Mouse (Mus musculus) right cerebral cortex, postnatal 10 days (tissue): ENCODE data around the gene Hist1h2bh.
"Not testable (repeated sequence)": the region's sequence is repeated elsewhere in the genome, so short reads cannot be mapped to it uniquely, and the experiment has no call there.

ENCODE experiments used
- DNase-seq, 2 experiments: peaks; one replicate each; pipeline ENCODE4 v3.0.0; 2021; ENCODE audit warnings: low spot score in 2 of 2

Hist1h2bh gene

DNA sequence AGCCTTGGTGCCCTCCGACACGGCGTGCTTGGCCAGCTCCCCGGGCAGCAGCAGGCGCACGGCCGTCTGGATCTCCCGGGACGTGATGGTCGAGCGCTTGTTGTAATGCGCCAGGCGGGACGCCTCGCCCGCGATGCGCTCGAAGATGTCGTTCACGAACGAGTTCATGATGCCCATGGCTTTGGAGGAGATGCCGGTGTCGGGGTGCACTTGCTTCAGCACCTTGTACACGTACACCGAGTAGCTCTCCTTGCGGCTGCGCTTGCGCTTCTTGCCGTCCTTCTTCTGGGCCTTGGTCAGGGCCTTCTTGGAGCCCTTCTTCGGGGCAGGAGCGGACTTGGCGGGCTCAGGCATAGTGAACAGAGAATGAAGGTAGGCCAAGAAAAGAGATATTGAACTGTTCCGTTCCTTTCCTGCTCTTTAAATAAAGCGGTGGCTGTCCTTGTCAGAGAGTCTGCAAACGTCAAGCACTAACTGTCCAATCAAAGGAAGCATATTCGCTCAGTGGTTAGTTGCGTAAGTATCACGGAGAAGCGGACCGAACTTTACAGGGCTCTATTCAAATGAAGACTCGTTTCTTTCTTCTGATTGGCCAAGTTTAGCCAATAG lies at the start of gene Hist1h2bh:
Hist1h2bh (minus strand) TSS at position 394 of the 609 bp plus-strand sequence.
- DNase-seq = peak; percentile 80 to 93

DNA sequence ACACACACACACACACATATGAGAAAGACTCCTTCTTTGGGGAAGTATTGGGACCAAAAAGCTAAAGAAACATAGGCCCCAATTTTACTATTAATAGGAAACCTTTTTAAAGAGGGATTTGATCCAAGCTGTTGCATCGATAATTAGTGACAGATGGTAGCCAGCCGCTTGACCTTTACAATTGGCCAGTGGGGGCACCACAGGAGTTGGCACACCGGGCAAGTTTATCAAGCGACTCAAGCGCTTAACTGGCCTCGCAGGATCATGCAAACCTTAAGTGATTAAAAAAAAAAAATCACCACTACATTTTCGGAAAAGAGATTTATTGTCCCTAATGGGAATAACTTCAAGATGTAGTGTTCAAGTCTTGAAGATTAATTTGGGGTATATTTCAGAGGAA lies 49.4 kb upstream of the Hist1h2bh start:
- DNase-seq = no peak

DNA sequence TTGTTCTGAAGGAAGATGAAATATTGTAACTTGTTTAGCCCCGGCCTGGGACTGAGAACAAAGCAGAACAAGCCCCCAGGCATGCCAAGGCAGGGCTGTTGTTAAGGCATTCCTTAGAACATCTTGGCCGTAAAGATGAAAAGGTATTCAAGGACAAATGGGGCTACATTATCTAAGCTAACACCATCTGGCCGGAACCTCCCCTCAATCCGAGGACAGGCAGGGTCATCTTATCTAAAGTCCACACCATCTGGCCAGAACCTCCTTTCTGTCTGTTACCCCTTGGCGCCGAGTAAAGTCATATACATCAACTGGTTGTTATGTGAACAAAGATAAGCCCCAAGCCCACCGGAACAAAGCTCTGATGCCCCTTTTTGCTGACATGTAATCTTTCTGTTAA lies 48.7 kb upstream of the Hist1h2bh start:
- DNase-seq = not testable (repeated sequence)

DNA sequence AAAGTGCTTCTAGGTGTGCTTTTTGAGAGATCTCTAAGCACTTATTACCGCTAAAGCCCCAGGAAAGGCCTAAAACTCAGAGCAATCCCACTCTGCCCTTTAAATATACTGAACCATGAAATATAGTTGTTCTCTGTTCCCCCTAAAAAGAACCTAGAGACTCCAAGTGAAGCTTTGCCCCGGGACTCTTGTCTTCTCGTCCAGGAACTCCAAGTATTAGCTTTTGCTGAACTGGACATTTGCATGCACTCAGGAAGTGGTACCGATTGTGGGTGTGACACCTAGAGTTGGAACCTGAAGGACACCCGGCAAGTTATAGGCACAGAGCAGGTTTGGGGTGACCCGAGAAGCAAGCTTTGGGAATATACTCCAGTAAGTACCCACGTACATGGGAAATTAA lies 48.0 kb upstream of the Hist1h2bh start:
- no peak for DNase-seq

DNA sequence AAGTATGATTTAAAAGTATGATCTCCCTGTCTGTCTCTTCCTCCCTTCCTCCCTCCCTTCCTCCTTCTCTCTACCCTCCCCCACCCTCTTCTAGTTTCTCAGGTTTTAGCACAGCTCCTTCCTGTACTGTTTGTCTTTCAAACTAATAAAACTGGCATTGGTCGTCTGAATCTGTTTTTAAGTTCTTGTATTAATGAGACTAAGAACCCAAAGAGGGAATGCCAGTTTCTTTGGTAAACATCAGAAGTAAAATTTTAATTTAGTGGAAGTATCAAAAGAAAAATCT lies 43.7 kb upstream of the Hist1h2bh start:
- DNase-seq = no peak

DNA sequence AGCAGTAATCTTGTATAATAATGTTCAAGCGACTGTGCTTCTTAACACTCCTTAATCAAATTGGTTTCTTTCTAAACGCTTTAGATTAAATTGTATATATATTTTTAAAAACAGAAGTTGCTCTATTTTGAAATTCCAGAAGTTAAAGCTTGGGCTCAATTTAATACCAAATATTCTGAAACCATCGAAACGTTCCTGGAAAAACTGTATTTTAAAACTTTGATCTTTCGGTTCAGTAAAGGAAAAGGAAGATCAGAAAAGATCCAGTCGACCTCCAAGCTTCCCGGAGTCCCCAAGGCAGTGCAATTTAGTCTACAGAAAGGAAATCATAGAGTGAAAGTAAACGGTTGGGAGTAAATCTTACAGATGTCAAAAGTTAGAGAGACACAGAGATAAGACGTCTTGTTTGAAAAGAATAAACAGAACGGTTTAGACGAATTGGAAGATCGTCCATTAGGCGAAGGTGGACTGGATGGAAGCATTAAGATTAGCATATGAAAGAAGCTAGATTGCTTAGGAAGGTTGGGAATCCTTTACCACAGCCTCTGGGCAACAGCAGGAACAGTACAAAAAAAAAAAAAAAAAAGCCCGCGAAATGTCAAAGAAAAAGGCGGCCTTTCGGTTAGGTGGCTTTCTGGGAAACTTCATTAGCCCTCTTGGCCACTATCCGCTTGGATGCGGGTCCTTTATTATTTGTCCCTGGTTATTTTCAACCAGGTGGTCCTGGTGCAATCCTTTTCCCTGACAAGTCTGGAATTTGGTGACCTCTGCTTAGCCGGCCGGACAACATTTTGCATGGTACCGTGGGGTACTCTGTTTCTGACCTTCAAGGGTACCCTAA lies 43.1 kb upstream of the Hist1h2bh start:
- no peak for DNase-seq

DNA sequence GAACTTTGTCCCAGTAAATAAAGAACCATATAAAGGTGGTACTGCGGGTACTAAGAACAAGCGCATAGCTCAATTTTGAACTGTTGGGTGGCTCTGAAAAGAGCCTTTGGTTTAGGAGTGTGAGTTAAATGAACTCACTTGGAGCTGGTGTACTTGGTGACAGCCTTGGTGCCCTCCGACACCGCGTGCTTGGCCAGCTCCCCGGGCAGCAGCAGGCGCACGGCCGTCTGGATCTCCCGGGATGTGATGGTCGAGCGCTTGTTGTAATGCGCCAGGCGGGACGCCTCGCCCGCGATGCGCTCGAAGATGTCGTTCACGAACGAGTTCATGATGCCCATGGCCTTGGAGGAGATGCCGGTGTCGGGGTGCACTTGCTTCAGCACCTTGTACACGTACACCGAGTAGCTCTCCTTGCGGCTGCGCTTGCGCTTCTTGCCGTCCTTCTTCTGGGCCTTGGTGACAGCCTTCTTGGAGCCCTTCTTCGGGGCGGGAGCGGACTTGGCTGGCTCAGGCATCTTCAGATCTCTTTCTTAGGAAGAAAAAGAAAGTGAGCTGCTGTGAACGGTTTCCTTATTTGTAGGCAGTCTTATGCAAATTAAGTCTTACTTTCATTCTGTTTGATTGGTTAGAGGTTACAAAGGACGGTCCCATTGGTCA lies 42.4 kb upstream of the Hist1h2bh start:
- peak; percentile 80 to 84 for DNase-seq

DNA sequence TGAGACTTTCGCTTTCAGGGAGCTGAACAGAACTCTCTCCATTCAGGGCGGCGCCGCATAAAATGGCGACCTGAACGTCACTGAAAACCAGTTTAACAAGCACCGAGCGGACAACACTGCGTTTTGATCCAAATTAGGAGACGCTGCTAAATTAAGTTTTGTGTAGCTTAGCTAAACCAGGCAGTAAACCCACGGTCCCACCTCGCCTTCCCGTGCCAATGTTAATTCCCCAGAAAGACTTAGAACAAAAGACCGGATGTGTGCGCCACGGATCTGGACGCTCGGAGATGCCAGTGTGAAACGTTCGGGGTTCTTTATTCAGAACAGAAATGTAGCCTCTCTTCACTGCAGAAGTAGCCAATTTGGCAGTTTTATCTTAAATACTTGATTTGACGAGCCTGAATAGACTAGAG lies 41.8 kb upstream of the Hist1h2bh start:
- peak; percentile 76 to 77 for DNase-seq

DNA sequence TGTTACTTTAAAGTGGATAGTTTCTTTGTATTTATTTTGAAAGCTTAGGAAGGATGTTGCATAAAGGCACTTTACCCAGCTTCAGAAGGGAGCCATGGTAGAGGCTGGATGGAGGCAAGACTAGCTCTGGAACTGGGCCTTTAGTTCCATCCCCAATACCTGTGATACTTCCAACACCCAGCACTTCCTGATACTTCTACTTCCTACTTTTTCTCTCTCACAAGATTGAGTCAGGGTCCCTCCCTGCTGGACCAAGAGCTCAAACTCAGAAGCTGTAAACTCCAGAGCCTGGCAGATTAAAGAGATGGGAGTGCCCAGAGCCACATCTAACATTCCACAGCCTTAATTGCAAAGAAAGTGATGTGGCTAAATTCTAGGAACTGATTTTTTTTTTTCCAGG lies 41.1 kb upstream of the Hist1h2bh start:
- no peak for DNase-seq

DNA sequence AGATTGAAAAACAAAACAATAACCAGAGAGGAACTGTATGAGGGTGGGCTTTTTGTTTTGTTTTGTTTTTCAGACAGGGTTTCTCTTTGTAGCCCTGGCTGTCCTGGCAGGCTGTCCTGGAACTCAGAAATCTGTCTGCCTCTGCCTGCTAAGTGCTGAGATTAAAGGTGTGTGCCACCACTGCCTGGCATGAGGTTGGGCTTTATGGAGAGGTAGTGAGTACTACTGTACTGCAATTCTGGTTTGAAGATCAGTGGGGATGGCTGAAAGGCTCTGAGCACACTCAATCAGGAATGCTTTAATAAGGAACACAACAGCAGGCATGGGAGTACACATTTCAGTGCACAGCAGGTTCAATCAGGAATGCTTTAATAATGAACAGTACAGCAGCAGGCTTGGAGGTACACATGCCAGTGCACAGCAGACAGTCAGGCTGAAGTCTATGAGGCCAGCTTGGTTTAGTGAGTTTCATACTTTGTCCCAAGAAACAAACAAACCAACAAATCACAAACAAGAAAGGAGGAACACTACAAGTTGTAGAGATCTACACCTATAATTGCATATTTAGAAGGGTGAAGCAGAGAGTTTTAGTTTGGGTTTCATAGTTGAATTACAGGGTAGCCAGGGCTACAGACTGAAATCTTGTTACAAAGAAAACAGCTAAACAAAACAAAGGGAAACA lies 40.3 kb upstream of the Hist1h2bh start:
- DNase-seq = no peak

DNA sequence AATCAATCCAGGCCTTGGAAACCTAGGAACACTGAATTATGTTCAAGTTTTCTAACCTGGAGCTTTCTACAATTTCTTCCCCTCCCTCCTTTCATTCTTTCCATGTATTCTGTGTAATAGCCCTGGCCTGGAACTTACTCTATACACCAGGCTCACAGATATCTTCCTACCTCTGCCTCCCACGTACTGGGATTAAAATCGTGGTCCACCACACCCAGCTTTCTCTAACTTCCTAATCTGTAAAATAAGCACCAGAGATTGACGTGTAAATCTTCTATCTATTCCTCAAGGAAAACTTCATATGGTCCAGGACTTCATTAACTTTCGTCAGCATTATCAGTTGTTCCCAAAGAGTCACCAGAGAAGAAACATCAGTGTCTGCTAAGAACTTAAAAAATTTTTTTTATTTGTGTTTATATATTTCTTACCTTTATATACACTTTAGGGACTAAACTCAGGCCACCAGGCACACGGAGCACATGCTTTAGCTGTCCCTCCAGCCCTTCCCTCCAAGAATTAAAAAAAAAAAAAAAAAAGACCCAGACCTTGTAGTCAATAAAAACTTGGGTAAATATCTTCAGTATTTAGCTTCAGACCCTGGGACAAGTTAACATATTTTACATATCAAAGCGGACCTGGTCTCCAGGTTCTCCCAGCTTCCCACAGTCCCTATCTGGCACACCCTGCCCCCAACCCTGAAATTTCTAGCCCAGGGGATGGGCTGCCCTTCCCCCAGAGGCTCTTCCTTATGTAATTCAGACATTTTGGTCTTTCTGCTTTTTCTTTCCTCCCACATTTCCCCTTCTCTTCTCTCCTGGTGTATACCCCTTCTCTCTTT lies 39.2 kb upstream of the Hist1h2bh start:
- DNase-seq = no peak

DNA sequence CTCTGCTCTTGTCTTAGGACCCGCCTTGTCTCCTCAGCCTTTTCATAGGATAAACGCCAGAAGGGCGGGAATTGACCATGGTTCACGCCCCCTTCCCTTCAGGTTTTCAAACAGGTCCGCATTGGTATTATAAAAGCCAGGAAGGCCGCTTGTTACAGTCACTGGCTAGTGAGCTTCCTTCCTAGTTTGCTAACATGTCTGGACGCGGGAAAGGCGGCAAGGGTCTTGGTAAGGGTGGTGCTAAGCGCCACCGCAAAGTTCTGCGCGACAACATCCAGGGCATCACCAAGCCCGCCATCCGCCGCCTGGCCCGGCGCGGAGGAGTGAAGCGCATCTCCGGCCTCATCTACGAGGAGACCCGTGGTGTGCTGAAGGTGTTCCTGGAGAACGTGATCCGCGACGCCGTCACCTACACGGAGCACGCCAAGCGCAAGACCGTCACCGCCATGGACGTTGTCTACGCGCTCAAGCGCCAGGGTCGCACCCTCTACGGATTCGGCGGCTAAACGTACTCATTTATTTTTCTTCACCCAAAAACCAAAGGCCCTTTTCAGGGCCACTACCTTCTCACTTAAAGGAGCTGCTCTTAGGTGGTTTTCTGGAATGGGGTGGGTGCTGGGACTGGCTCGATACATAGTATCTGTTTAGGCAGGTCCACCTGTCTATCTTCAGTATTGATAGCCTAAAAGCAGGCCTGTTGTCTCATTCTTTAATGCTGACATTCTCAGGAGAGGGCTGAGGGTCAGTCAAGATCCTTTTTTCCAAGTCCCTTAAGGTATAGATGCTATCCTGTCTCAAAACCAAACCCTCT lies 38.4 kb upstream of the Hist1h2bh start, which contains the start of gene Hist1h4d:
Hist1h4d (plus strand) TSS at position 191 of the 811 bp plus-strand sequence.
- peak; percentile 98 to 99 for DNase-seq

DNA sequence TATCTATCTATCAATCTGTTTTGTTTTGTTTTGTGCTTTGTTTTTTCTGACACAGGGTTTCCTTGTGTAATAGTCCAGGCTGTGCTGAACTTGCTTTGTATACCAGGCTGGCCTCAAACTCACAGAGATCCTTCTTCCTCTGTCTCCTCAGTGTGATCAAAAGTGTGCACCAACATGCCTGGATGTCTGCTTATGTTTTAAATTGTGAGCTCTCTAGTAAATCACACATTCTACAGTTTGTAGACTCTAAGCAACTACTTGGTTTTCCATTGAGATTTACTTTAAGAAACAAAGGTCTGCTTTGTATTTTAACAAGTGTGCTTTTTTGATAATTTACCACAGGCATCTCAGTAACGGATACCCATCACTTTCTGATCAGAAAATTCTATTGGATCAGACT lies 34.6 kb upstream of the Hist1h2bh start:
- DNase-seq = no peak

DNA sequence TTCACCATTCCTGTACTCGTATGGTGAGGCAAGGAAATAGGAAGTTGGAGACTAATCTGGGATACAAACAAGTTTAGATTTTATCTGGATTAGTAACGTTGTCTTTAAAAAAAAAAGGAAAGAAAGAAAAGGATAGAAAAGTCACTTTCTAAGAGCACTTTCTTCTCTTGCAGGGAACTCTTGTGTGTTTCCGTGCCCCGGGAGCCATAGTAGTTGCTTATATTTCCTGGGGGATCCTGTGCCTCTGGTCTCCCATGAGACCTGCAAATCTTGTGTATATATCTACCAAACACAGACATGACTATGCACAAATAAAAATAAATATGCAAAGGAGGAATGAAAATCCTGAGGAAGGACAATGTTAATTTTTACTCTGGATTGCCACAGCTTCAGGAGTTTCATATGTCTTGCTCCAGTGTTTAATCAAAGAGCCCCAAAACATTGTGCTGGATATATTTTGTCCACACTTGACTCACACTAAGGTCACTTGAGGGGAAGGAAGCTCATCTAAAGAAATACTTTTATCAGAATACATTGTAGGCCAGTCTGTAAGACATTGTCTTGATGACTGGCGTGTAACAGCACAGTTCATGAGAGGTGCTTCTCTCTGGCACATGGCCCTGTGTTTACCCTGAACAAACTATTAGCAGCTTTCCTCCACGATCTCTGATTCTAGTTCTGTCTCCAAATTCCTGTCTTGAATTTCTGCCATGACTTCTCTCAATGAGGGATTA lies 33.9 kb upstream of the Hist1h2bh start:
- DNase-seq = no peak

DNA sequence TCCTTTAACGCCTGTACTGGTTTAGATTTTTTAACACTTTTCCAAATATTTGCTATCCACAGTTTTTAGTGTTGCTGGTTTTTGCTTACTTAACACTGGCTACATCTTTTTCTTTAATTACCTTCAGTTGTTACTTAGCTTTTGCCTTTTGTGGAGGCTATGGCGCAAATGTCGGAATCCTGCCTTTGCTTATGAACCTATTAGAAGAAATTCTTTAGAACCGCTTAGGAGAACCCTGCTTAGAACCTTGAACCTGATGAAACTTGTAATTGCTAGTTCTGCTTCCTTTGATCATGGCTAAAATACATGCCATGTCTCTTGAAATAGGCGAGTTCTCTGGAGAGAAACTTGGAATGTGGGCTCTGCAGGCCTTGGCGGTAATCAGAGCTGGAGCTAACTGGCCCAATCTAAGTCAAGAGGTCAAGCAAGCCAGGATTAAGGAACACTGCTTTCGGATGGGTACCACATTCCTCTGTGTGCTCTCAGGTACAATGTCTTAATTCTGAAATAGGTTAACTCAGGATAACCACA lies 33.2 kb upstream of the Hist1h2bh start:
- DNase-seq = no peak

DNA sequence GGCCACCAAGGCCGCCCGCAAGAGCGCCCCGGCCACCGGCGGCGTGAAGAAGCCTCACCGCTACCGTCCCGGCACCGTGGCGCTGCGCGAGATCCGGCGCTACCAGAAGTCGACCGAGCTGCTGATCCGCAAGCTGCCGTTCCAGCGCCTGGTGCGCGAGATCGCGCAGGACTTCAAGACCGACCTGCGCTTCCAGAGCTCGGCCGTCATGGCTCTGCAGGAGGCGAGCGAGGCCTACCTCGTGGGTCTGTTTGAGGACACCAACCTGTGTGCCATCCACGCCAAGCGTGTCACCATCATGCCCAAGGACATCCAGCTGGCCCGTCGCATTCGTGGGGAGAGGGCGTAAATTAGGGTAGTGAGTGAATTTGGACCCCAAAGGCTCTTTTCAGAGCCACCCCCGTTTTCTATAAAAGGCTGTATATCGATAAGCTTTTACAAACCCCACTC lies 32.7 kb upstream of the Hist1h2bh start:
- not testable (repeated sequence) for DNase-seq

DNA sequence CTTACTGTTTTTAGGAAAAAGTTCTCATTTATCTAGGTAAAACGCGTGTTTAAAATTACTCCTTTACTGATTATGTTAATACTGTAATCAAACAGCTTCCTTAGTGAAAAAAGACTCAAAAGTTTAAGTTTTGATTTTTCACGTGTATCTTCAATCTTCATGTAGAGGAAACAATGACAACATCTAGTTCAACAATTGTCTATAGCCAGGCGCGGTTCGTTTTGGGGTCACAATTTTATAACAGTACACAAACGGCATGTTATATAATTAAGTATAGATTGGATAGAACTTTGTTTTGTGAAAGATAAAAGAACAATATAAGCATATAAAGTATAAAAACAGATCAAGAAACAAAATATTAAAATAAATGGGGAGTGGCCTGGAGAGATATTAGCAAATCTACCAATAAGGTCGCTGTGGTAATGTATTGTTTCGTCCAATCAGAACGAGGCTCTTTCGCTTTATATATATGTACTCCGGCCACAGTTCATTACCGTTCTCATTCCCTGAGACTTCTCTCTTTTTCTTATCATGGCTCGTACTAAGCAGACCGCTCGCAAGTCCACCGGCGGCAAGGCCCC lies 32.2 kb upstream of the Hist1h2bh start, which contains the start of gene Hist1h3d:
Hist1h3d (plus strand) TSS at position 493 of the 581 bp plus-strand sequence.
- DNase-seq = peak; percentile 38 to 80

DNA sequence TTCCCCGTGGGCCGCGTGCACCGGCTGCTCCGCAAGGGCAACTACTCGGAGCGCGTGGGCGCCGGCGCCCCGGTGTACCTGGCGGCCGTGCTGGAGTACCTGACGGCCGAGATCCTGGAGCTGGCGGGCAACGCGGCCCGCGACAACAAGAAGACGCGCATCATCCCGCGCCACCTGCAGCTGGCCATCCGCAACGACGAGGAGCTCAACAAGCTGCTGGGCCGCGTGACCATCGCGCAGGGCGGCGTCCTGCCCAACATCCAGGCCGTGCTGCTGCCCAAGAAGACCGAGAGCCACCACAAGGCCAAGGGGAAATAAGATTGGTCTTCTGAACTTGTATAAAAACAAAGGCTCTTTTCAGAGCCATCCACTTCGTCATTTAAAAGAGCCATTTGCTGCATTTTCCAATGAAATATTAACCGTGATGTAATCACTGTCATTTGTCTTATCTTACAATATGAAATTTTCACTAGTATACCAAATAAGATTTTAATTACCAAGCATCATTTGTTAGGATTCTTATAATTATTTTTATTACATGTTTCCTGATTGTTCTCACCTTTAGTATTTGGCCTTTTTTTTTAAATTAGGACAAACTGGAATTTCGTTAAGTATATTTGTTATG lies 31.5 kb upstream of the Hist1h2bh start:
- DNase-seq = not testable (repeated sequence)
